Mouse (Mus musculus): Measurements from ENCODE around the gene Cstf1. TPM values are rescaled to one million over a fixed set of nuclear protein-coding genes. Genes with fewer than 3 reads are reported as not detected.
A peak's percentile ranks its signal among the peaks of the same experiment; 100 is the strongest.

The Cstf1 gene
- polyA plus RNA-seq, 1 experiment from 2014 or later, result 58.0 TPM

DNA sequence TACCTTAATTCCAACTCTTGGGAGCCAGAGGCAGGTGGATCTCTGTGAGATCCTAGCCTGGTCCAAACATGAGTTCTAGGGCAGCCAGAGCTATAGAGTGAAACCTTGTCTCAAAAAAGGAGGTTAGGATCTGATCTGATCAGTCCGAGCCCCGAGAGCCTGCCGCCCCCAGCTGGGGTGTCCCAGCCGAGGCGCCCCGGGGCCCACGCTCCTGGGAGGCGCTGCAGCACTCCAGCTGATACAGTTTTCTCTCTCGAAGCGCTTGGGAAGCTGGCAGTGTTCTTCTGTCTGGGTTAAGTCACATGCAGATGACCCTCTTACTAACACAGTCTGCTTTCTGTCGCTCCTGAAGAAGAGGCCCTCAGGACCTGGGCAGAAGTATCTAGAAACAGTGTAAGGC, 10.9 kb downstream of the Cstf1 start:
- Histone ChIP-seq H3K27ac (replicated peaks) (no peak overlapping the region), H3K27me3 (ENCODE audit: low read depth, poor library complexity, severe bottlenecking) (no peaks in the 10 kb centered on the region), H3K4me1 (no peaks in the 10 kb centered on the region), H3K9me3 (replicated peaks) (no peaks in the 10 kb centered on the region), H3K4me3 (no peak overlapping the region), H3K36me3 (peaks cover 73% of the 10 kb centered on the region)
- DNase-seq (ENCODE audit: low spot score), result no peak
- WGBS, result 96% methylated on average over 11 of the region's 11 CpGs

DNA sequence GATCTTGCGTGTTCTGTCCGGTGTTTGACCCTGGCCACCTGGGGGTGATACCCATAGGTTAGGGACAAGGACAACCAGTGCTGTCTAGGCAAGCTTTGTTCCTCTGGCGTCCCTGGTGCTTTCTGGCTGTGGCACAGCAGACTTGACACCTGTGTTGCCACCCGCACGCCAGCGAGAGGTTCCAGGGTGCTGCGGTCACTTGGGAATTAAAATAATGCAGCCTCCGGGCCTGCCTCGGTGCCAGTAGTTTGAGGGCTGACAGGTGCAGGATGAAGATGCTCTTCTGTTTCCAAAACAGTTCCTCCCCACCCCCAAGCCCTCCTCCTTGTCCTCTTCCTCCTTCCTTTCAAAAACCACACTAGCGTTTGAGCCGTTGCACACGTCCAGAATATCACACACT, 11.4 kb downstream of the Cstf1 start:
- DNase-seq (ENCODE audit: low spot score), result no peak
- Histone ChIP-seq H3K9me3 (replicated peaks) (no peaks in the 10 kb centered on the region), H3K4me3 (no peak overlapping the region), H3K27me3 (ENCODE audit: low read depth, poor library complexity, severe bottlenecking) (no peaks in the 10 kb centered on the region), H3K4me1 (no peaks in the 10 kb centered on the region), H3K27ac (replicated peaks) (no peak overlapping the region), H3K36me3 (peaks cover 67% of the 10 kb centered on the region)
- 89% methylated on average over 12 of the region's 12 CpGs for WGBS

DNA sequence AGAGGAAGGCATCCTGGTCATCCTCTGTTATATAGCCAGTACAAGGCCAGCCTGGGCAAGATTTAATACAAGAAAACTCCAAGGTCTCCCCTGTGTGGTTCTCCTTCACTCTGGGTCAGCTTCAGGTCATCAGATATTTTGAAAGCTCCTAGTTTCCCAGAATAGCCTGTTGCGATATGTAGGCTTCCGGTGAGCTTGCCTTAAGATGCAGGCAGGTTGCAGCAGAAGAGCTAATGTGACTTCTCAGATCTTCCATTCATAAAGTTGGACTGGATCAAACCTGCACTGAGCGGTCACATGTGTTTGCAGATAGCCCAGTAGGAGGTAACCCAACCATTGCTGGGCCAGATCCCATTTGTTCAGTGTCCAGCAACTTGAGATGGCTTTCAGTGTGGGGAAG, 14.2 kb downstream of the Cstf1 start:
- Histone ChIP-seq H3K9me3 (replicated peaks) (no peaks in the 10 kb centered on the region), H3K36me3 (peaks cover 39% of the 10 kb centered on the region), H3K27ac (replicated peaks) (no peak overlapping the region), H3K27me3 (ENCODE audit: low read depth, poor library complexity, severe bottlenecking) (no peaks in the 10 kb centered on the region), H3K4me3 (no peak overlapping the region), H3K4me1 (no peaks in the 10 kb centered on the region)
- 95% methylated on average over 3 of the region's 3 CpGs for WGBS
- no peak for DNase-seq (ENCODE audit: low spot score)

DNA sequence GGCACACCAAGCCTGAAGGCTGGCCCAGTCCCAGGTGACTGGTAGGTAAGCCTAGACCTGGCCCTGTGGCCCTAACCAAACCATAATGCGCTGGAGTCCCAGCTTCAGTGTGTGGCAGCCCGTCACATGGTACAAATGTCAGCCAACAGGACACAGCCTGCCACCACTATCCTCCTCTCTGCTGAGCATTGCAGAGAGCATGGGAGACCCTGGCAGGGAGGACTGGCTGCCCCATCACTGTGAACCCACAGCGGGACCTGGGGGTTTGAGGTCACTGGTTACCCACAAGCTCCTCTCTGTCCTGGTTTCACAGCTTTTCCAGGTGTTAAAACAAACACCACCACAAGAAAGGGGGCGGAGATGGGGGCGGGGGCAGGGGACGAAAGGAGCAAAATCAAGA, 19.9 kb downstream of the Cstf1 start:
- Histone ChIP-seq H3K9me3 (replicated peaks) (no peaks in the 10 kb centered on the region), H3K4me1 (no peaks in the 10 kb centered on the region), H3K4me3 (no peak overlapping the region), H3K36me3 (no peaks in the 10 kb centered on the region), H3K27me3 (ENCODE audit: low read depth, poor library complexity, severe bottlenecking) (no peaks in the 10 kb centered on the region), H3K27ac (replicated peaks) (no peak overlapping the region)
- no peak for DNase-seq (ENCODE audit: low spot score)
- 43% methylated on average over 6 of the region's 6 CpGs for WGBS

DNA sequence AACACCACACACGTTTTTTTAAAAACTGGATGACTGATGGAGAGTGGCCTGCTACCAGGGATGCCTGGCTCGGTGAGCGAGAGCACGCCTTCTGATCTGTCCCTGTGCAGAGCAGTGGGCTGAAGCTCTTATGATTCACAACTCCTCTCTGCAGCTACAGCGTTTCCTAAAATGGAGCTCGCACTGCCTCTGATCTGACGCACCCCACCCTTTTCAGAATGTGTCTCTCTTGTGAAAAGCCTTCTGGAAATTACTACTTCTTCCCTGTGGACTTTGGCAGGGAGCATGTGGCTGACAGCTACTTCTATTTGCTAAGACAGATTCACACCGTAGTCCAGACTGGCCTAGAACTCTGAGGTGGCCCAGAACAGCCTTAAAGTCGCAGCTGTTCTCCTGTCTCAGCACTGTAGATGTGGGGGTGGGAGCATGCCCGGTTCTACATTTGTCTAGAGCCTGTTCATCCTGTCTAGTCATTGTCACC, 21.6 kb downstream of the Cstf1 start:
- no peaks in the 10 kb centered on the region for H3K9me3 ChIP-seq (replicated peaks)
- no peak for DNase-seq (ENCODE audit: low spot score)
- no peaks in the 10 kb centered on the region for H3K36me3 ChIP-seq
- 81% methylated on average over 10 of the region's 10 CpGs for WGBS
- no peaks in the 10 kb centered on the region for H3K27me3 ChIP-seq (ENCODE audit: low read depth, poor library complexity, severe bottlenecking)
- H3K4me1 ChIP-seq, result peaks cover 8% of the 10 kb centered on the region
- H3K27ac ChIP-seq (replicated peaks), result no peak overlapping the region
- no peak overlapping the region for H3K4me3 ChIP-seq

DNA sequence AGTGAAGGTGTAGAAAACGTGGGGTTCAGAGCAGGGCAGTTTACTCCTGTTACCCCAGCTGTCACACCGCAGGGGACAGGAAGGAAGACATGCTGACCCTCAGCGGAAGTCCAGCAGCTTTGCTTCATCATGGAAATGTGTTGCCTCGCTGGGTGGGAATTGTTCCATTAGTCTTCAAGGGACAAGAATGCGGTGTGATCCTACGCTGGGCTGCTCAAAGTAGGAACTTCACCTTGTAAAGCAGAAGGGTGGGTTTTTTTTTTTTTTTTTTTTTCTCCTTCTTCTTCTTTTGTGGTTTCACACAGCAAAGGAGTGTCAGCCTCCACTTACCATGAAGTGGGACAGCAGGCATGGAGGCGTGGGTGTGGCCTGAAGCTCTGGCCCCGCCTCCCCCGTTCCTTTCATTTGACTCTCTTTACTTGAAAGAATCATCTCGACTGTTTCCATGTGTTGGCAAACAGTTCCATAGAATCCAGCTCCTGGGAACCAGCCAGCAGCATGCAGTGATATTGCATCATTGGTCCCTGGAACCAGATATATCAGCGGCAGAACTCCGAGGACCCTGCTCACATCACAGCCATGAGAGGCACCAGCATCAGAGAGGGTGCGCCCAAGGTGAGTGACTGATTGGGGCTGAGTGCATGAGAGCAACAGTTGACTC, 23.0 kb downstream of the Cstf1 start, which contains the start of gene Cass4:
TSS of gene Cass4 (plus strand) at position 404 of the 661 bp plus-strand sequence.
- no peaks in the 10 kb centered on the region for H3K27me3 ChIP-seq (ENCODE audit: low read depth, poor library complexity, severe bottlenecking)
- H3K4me1 ChIP-seq, result peaks cover 8% of the 10 kb centered on the region
- H3K4me3 ChIP-seq, result no peak within 1 kb of the TSS
- WGBS, result 42% methylated on average over 13 of the region's 13 CpGs
- no peaks in the 10 kb centered on the region for H3K36me3 ChIP-seq
- DNase-seq (ENCODE audit: low spot score), result no peak
- no peaks in the 10 kb centered on the region for H3K9me3 ChIP-seq (replicated peaks)
- no peak within 1 kb of the TSS for H3K27ac ChIP-seq (replicated peaks)

DNA sequence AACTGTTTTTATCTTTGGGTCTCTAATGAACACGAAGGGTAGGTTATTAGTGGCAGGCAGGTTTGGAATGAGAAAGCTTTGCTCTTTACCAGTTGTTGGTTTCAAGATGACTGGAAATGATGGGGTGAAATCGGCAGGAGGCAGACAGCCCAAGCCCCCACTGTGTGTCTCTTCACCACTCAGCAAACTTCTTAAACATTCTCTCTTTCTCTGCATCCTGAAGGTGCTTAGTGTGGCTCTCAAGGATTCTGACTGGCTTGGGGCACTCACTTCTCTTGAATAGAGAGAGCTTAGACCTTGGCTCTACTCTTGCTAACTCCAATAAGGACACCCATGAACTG, 23.5 kb downstream of the Cstf1 start:
- H3K9me3 ChIP-seq (replicated peaks), result no peaks in the 10 kb centered on the region
- no peaks in the 10 kb centered on the region for H3K36me3 ChIP-seq
- peaks cover 8% of the 10 kb centered on the region for H3K4me1 ChIP-seq
- no peaks in the 10 kb centered on the region for H3K27me3 ChIP-seq (ENCODE audit: low read depth, poor library complexity, severe bottlenecking)
- no peak overlapping the region for H3K27ac ChIP-seq (replicated peaks)
- WGBS, result 64% methylated on average over 2 of the region's 2 CpGs
- no peak for DNase-seq (ENCODE audit: low spot score)
- no peak overlapping the region for H3K4me3 ChIP-seq

DNA sequence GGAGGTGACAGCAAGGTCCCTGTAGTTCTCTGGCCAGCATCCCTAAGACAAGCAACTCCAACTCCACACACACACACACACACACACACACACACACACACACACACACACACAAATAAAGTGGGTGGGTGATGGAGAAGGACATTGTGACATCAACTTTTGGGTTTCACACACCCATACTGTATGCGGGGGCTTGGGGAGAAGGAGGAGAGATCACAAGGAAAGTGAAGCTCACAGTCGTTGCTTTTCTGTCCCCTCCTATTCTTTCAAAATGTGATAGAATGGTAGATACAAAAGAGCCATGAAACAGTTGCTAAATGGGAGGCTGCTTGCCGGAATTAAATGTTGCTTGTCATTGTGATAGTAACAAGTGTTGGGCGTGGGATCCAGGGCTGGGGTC, 24.2 kb downstream of the Cstf1 start:
- no peak overlapping the region for H3K4me3 ChIP-seq
- DNase-seq (ENCODE audit: low spot score), result no peak
- no peaks in the 10 kb centered on the region for H3K9me3 ChIP-seq (replicated peaks)
- H3K36me3 ChIP-seq, result no peaks in the 10 kb centered on the region
- H3K27ac ChIP-seq (replicated peaks), result no peak overlapping the region
- peaks cover 10% of the 10 kb centered on the region for H3K4me1 ChIP-seq
- 78% methylated on average over 4 of the region's 4 CpGs for WGBS
- no peaks in the 10 kb centered on the region for H3K27me3 ChIP-seq (ENCODE audit: low read depth, poor library complexity, severe bottlenecking)

DNA sequence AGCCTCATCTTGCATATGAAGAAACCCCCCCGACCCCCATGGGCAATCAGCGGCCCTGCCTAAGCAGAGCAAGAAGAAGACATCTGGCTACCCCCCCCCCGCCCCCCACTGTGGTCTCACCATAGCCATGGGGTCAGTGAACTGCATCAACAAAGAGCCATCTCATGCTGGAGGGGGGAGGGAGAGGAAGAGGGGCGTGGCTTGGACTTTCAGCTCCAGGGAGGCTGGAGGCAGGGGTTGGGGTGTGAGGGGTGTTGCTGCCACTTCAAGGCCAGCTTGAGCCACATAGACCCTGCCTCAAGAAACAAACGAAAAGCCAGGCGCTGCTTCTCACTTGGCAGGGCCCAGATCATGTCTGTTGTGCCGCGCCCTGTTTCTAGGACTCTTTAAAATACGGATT, 25.5 kb downstream of the Cstf1 start:
- 48% methylated on average over 9 of the region's 9 CpGs for WGBS
- DNase-seq (ENCODE audit: low spot score), result no peak
- peaks cover 19% of the 10 kb centered on the region for H3K4me1 ChIP-seq
- H3K9me3 ChIP-seq (replicated peaks), result no peaks in the 10 kb centered on the region
- no peaks in the 10 kb centered on the region for H3K27me3 ChIP-seq (ENCODE audit: low read depth, poor library complexity, severe bottlenecking)
- H3K36me3 ChIP-seq, result no peaks in the 10 kb centered on the region
- H3K27ac ChIP-seq (replicated peaks), result peak overlapping the region; percentile 59
- no peak overlapping the region for H3K4me3 ChIP-seq

DNA sequence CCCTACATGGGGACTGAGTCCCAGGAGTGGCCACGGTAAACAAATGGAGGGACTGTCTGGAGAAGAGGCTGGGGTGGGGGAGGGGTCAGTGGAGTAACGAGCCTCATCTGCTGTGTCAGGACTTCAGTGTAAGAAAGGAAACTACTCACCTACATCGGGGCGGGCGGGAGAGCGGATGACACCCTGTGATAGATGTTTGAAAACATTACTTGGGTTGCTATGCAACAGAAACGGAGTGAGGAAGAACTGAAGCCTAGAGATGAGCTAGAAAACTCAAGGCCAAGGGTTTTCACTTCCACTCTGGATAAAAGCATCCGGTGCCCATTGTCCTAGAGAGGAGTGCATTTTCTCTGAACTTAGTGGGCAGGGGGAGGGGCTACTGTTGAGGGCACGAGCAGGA, 29.4 kb downstream of the Cstf1 start:
- peak overlapping the region; percentile 17 for H3K27ac ChIP-seq (replicated peaks)
- H3K9me3 ChIP-seq (replicated peaks), result no peaks in the 10 kb centered on the region
- H3K4me1 ChIP-seq, result peaks cover 21% of the 10 kb centered on the region
- DNase-seq (ENCODE audit: low spot score), result no peak
- no peak overlapping the region for H3K4me3 ChIP-seq
- no peaks in the 10 kb centered on the region for H3K27me3 ChIP-seq (ENCODE audit: low read depth, poor library complexity, severe bottlenecking)
- H3K36me3 ChIP-seq, result no peaks in the 10 kb centered on the region
- WGBS, result 49% methylated on average over 9 of the region's 9 CpGs

DNA sequence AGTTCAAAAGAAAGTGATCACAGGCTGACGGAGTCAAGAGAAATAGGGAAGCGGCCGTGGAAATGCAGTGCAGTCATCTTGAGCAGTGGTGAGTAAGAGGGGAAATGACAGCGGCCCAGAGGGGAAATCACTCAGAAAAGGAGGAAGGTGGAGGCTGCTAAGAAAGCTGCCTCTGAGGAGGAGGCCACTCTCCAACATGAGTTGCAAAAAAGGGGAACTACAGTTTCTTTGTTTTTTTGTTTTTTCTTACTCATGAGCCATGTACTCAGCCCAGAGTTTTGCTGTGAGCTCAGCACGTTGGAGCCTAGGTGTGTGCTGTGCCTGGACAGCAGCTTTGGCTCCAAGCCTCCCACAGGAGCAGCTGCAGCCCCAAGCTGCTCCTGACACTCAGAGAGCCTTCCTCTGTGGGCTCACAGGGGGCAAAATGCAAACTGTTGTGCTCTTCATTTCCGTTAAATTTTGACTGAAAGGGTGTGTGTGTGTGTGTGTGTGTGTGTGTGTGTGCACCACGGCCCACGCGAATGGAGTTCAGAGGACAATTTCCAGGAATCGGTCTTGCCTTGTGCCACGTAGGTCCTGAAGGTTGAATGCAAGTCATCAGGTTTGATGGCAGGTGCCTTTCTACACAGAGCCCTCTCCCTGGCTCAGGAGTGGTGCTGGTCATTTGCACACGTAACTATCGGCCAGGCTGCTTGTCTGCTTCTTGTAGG, 30.8 kb downstream of the Cstf1 start:
- Histone ChIP-seq H3K4me3 (no peak overlapping the region), H3K4me1 (peaks cover 15% of the 10 kb centered on the region), H3K27me3 (ENCODE audit: low read depth, poor library complexity, severe bottlenecking) (no peaks in the 10 kb centered on the region), H3K36me3 (no peaks in the 10 kb centered on the region), H3K27ac (replicated peaks) (no peak overlapping the region), H3K9me3 (replicated peaks) (no peaks in the 10 kb centered on the region)
- 77% methylated on average over 13 of the region's 13 CpGs for WGBS
- DNase-seq (ENCODE audit: low spot score), result no peak

DNA sequence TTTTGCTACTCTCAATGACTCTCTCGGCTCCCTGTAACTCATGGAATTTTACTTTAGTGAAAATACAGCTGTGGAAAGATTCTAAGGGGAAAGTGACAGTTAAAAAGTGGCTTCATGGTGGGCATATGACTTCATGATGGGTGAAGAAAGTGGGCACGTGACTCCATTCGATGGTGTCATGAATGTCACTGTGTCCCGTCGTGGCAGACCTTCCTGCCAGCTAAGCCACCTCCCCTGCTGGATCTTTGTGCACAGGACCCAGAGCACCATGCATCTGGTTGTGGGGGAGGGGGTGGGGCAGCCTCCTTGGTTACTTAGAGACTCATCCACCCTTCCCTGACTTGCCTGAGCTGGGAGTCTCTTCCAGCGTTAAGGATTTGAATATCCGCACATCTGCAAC, 33.8 kb downstream of the Cstf1 start:
- H3K27me3 ChIP-seq (ENCODE audit: low read depth, poor library complexity, severe bottlenecking), result no peaks in the 10 kb centered on the region
- H3K27ac ChIP-seq (replicated peaks), result no peak overlapping the region
- WGBS, result 64% methylated on average over 7 of the region's 7 CpGs
- H3K9me3 ChIP-seq (replicated peaks), result no peaks in the 10 kb centered on the region
- H3K4me1 ChIP-seq, result peaks cover 13% of the 10 kb centered on the region
- H3K36me3 ChIP-seq, result no peaks in the 10 kb centered on the region
- no peak for DNase-seq (ENCODE audit: low spot score)
- H3K4me3 ChIP-seq, result no peak overlapping the region

DNA sequence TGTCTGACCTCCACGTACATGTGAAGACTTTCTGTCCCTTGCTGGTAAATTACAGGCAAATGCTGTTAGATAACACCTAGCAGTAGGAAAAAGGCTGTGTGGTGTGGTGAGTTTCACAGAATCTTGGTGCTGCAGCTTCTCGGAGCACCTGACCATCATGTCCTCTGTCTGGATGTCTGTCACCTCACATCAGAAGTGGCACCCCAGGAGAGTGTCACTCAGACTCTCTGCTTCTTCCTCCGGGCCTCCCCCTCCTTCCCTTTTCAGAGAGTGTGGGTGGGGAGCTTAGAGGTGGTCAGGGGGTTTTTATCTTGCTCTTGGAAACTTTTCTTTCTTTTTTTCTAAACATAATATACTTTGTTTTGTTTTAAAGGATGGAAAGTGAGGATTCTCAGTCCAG, 34.5 kb downstream of the Cstf1 start:
- H3K4me1 ChIP-seq, result peaks cover 8% of the 10 kb centered on the region

More for the DNA sequence above, 34.5 kb downstream of the Cstf1 start:
- WGBS, result 78% methylated on average over 3 of the region's 3 CpGs
- DNase-seq (ENCODE audit: low spot score), result no peak
- Histone ChIP-seq H3K27ac (replicated peaks) (no peak overlapping the region), H3K27me3 (ENCODE audit: low read depth, poor library complexity, severe bottlenecking) (no peaks in the 10 kb centered on the region), H3K4me3 (no peak overlapping the region), H3K9me3 (replicated peaks) (no peaks in the 10 kb centered on the region), H3K36me3 (no peaks in the 10 kb centered on the region)
